Mouse (Mus musculus): ENCODE results near the gene Ghrl. TPM values are rescaled to one million over a fixed set of nuclear protein-coding genes. Genes with fewer than 3 reads are reported as not detected.

Ghrl gene
- polyA plus RNA-seq, 1 experiment from 2014 or later: 1.2 TPM

Small RNAs within 50 kb of the gene (microRNA-seq; reads per million reads assigned to microRNA genes)
- 0.59 reads per million for gene Mir7042

Other genes starting within 250 kb of the Ghrl start
- gene Il17rc, start 248.5 kb downstream of the Ghrl start, polyA plus RNA-seq (2015; fragmentation: Nextera tagmentation; extraction: Ambion mirVana): 18.5 and 19.6 TPM in 2 replicates
- 35.7 and 37.2 TPM in 2 replicates for gene Creld1, start 236.6 kb downstream of the Ghrl start, polyA plus RNA-seq (2015; fragmentation: Nextera tagmentation; extraction: Ambion mirVana)
- gene Prrt3, start 217.9 kb downstream of the Ghrl start, polyA plus RNA-seq (2015; fragmentation: Nextera tagmentation; extraction: Ambion mirVana): 0.87 and 1.1 TPM in 2 replicates
- 108 and 111 TPM in 2 replicates for gene Emc3, start 188.2 kb downstream of the Ghrl start, polyA plus RNA-seq (2015; fragmentation: Nextera tagmentation; extraction: Ambion mirVana)
- gene Fancd2, start 188.2 kb downstream of the Ghrl start, polyA plus RNA-seq (2015; fragmentation: Nextera tagmentation; extraction: Ambion mirVana): 13.9 and 15.2 TPM in 2 replicates
- gene Fancd2os, start 119.2 kb downstream of the Ghrl start, polyA plus RNA-seq (2015; fragmentation: Nextera tagmentation; extraction: Ambion mirVana): 0.84 and 0.87 TPM in 2 replicates
- gene Brk1, start 115.1 kb downstream of the Ghrl start, polyA plus RNA-seq (2015; fragmentation: Nextera tagmentation; extraction: Ambion mirVana): 206 and 211 TPM in 2 replicates
- 36.1 and 39.3 TPM in 2 replicates for gene Vhl, start 95.9 kb downstream of the Ghrl start, polyA plus RNA-seq (2015; fragmentation: Nextera tagmentation; extraction: Ambion mirVana)
- gene Irak2, start 81.4 kb downstream of the Ghrl start, polyA plus RNA-seq (2015; fragmentation: Nextera tagmentation; extraction: Ambion mirVana): 5.2 and 5.3 TPM in 2 replicates
- 0.49 and 0.77 TPM in 2 replicates for gene Tatdn2, start 22.8 kb downstream of the Ghrl start, polyA plus RNA-seq (2015; fragmentation: Nextera tagmentation; extraction: Ambion mirVana)
- 268 and 273 TPM in 2 replicates for gene Sec13, start 20.9 kb upstream of the Ghrl start, polyA plus RNA-seq (2015; fragmentation: Nextera tagmentation; extraction: Ambion mirVana)

Measured in kidney, embryonic 15.5 days (tissue).